Mouse (Mus musculus): ENCODE measurements around the gene Drd3.

The Drd3 gene

GRCm38 (mm10) chr16:43753751-43754150 is at the start of gene Drd3:
Gene Drd3 (plus strand): TSS chr16:43754026.
- DNase-seq = no peak

- DNase-seq = peak; percentile 43
Measured at GRCm38 (mm10) chr16:43708335-43709061, 45.3 kb upstream of the Drd3 start.

GRCm38 (mm10) chr16:43709062-43709413 is 44.8 kb upstream of the Drd3 start:
- DNase-seq = peak; percentile 46

- peak; percentile 54 for DNase-seq
Measured at GRCm38 (mm10) chr16:43709432-43710133, 44.2 kb upstream of the Drd3 start.

- no peak for DNase-seq
Measured at GRCm38 (mm10) chr16:43710134-43710475, 43.7 kb upstream of the Drd3 start.

DNA sequence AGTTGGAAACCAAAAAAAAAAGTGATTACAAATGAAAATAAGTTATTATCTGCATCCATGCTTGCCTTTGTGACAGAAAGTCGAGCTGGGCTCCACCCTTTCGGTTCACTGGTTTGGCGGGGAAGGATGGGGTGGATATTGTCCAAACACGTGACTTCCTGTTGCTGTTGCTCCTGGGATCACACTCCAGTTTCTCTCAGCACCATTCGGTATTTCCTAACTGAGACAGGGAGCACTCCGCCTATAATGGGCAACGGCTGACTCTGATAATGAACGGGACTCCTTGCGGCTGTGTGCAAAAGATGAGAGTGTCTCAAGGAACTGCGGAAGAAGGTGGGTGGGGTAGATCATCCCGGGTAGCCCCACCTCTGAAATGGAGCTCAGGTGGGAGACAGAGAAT is 43.2 kb upstream of the Drd3 start:
- DNase-seq = no peak

DNA sequence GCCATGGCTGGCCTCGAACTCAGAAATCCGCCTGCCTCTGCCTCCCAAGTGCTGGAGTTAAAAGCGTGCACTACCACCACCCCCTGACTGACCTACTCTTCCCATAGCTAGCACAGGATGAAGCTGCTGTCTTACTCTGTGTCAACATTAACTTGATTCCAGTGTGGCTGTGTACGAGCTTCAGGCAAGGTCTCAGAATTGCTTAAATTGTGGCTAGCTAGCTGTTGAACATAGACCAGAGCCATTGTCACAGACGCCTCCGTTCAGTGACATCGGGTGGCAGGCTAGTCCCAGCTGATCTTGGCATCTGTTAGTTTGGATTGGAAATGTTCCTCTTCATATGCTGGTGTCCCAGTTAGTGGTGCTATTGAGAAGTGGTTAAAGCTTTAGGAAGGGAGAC is 42.5 kb upstream of the Drd3 start:
- no peak for DNase-seq

- peak; percentile 51 for DNase-seq
Measured at GRCm38 (mm10) chr16:43724444-43724843, 29.4 kb upstream of the Drd3 start.

DNA sequence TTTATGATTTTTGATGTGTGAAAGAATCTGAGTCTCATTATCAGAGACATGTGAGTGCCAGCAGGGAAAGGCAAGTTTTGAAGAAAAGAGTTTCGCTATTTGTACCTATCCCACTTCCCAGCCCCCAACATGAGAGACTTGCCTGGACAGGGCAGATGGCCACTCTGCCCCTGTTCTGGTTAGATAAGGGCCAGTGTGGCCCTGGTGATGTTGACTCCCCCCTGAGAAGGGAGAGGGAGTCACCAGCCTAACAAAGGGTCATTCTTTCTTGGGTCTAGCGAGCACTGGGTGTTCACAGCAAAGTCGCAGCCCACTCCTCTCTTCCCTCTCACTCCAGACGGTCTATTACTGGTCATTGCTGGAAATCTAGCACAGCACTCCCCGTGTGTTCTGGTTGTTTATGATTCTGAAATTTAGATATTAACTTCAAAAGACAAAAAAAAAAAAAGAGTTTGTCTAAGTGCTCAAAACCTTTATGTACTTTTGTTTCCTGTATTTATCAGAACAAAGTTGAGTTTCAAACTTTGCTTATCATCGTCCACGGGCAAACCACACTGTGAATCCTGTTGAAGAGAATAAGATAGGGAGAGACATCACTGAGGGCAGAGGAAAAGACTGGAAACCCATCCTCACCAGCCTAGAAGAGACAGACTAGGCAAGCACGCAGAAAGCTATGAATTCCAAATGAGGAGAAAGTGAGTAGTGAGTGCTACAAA is 24.2 kb upstream of the Drd3 start:
- DNase-seq = no peak

GRCm38 (mm10) chr16:43730281-43730680 is 23.5 kb upstream of the Drd3 start:
- no peak for DNase-seq

DNA sequence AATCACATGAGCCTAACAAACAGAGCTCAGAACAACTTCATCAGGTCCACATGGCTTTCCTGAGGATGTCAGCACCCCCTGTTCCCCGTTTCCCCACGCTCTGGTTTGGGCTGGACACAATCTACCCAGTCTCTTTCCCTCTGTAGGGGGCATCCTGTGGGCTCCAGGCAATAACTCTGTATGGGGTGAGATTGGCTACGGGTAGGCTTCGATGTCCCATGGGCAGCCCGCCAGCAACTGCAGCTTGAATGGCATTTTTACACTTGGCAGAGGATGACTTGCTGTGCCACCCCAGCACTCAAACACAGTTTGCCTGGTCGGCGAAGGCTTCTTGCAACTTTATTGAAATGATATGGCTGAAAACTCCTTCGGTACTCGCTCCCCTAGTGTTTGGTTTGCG is 21.3 kb upstream of the Drd3 start:
- no peak for DNase-seq

DNA sequence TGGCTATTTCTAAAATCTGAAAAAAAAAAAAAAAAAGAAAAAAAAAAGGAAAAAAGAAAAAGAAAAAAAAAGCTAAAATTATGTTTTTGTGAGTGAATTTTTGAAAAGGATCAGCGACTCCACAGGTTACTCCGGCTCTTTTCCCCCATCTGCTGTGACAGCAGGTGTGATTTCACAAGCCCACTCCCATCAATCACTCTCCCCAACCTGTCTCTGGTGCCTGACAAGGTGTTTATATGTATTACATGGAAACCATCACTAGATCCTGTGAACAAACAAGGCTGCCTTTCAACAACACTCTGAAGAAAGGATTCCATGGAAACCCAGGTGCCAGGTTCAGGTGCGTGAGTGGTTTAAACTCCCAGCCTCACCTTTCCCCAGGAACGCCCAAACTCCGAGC is 20.9 kb upstream of the Drd3 start:
- DNase-seq = no peak

- DNase-seq = no peak
Measured at GRCm38 (mm10) chr16:43737933-43738332, 15.9 kb upstream of the Drd3 start.

GRCm38 (mm10) chr16:43740936-43741335 is 12.9 kb upstream of the Drd3 start:
- no peak for DNase-seq

DNA sequence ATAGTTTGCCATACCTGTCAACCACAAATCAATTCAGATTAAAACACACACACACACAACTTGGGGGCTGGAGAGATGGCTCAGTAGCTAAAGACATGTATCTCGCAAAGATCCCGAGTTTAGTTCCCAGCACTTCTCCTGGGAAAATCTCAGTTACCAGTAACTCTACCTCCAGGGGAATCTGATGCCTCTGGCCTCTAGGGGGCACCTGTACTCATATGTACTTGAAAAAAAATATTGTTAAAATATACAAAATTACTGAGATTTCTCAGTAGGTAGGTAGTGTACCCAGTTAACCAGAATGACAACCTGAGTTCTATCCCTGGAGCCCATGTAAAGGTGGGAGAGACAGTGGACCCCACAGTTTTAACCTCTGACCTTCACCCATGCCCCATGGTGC is 5.4 kb upstream of the Drd3 start:
- DNase-seq = no peak

DNA sequence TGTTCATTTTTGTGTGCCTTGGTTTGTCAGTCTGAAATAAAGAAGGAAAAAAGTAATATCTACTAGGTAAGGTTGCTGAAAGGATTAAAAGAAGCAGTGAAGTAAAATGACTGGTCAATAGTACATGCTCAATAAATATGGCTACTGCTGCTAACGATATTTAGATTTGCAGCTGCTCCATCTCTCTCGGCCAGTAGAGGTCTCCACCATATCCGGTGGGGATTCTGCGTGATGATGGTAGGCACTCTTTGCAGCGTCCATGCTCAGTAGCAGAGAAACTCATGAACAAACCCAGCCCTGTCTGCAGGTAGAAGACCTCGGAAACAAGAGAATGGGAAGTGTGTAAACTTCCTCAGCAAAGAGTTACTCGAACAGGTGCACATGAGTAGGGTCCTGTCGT is 926 bp upstream of the Drd3 start:
- DNase-seq = no peak

DNA sequence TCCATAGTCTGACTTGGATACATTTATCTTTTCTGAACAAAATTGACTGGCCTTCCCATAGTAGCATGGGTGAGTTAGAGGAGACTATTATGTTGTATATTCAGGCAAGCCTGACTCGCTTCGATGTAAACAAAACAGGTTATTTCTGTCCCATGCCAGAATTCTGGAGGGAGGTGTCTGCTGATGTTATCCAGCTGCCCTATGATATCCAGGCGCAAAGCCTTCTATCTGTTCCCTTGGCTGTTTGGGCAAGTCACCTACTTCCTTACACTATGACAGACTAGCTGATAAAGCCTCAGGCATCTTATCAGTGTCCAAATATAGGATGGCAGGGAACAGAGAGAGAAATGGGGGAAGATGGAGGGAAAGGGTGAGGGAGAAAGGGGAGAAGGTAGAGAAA is 18.5 kb downstream of the Drd3 start:
- DNase-seq = no peak

DNA sequence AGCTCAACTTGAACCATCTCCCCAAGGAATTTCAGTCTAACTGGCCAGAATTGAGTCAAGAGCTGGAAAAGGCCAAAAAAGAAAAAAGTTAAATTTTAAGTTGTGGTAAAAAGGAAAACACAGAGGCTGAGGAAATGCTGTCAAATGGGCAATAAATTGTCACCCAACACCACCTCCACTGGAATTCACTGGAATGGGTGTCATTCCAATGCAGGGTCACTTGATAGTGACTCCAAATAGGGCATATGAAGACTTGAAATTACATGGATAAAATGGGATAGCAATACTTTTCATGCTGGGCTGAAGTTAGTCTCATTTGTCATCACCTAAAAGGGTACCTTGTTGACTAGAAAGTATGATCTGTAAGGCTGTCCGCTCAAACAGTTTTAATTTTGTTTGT is 18.9 kb downstream of the Drd3 start:
- DNase-seq = no peak

DNA sequence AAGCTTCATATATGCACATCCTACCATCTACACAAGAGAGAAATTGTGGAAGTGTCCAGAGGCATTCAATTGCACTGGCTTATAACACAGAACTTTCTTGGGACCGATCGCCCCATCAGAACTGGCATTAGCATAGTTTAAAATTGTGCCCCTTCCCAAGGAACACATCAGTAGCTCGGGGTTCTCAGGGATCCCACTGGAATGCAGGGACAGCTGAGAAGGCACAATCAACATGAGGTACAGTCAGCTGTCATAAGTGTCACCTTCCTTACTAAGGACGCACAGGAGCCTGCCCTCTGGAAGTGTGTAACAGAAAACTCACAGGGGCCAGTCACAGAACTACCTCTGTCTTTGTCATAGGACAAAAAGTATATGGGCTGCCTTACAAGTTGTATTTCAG is 19.7 kb downstream of the Drd3 start:
- no peak for DNase-seq

DNA sequence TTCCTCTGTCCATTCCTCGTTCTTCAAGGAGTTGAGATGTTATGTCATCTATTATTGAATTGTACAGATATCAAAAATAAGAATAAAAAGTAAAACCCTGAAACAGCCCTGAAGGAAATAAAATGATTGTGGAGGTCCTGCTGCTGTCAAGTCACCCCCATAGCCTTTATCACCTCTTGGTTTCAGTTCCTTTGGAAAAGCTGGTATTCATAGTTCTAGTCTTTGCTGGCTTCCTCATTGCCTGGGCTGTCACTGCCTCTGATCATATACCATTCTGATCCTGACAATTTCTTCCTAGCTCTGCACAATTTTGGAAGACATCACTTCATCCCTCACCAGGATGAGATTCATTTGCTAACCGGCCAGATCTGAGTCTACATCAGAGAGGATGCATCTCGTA is 23.1 kb downstream of the Drd3 start:
- DNase-seq = no peak

GRCm38 (mm10) chr16:43799541-43799940 is 45.7 kb downstream of the Drd3 start:
- DNase-seq = no peak

GRCm38 (mm10) chr16:43800119-43800721 is 46.4 kb downstream of the Drd3 start:
- no peak for DNase-seq

- no peak for DNase-seq
Measured at GRCm38 (mm10) chr16:43801137-43801536, 47.3 kb downstream of the Drd3 start.

GRCm38 (mm10) chr16:43801791-43802307 is 48.0 kb downstream of the Drd3 start:
- peak; percentile 82 for DNase-seq

Data from thymus, postnatal 25 days (tissue).